Mouse (Mus musculus) C2C12 (cell line): ENCODE measurements around the gene Ccdc40.

Experiments used
- CEBPB ChIP-seq: IDR thresholded peaks from one replicate; pipeline ENCODE4 v1.6.1; 2011; ENCODE audit warnings: low read depth, mild to moderate bottlenecking, control low read depth, moderate library complexity
- CTCF ChIP-seq: IDR thresholded peaks from one replicate; pipeline ENCODE4 v1.5.1; 2011; ENCODE audit not compliant: control insufficient read depth, insufficient read depth, insufficient read length
- FOSL1 ChIP-seq: IDR thresholded peaks from one replicate; pipeline ENCODE4 v1.8.0; 2011; ENCODE audit warnings: mild to moderate bottlenecking, low read length; ENCODE audit not compliant: poor library complexity, insufficient read depth, severe bottlenecking
- MAX ChIP-seq: IDR thresholded peaks from one replicate; pipeline ENCODE4 v1.6.1; 2011; ENCODE audit warnings: mild to moderate bottlenecking, control low read depth
- MYOD1 ChIP-seq: IDR thresholded peaks from one replicate; pipeline ENCODE4 v1.6.1; 2011; ENCODE audit warnings: low read depth; ENCODE audit not compliant: control insufficient read depth, insufficient read length
- USF1 ChIP-seq: IDR thresholded peaks from one replicate; pipeline ENCODE4 v1.6.1; 2011; ENCODE audit warnings: low read depth, mild to moderate bottlenecking, control low read depth, moderate library complexity

GRCm38 (mm10) chr11:119267768-119268556, 39.6 kb downstream of the Ccdc40 start, which contains the start of gene Gaa:
- TF ChIP-seq CTCF (peak; percentile 98), USF1 (peak; percentile 95), CEBPB (no peak), MAX (peak; percentile 38), FOSL1 (no peak), MYOD1 (peak; percentile 48)
